Mouse (Mus musculus): ENCODE data around the gene Mst1.

Mst1 gene

GRCm38 (mm10) chr9:108057262-108057562 is 23.0 kb upstream of the Mst1 start:
- no peak for DNase-seq (ENCODE audit: low spot score)

- no peak for DNase-seq (ENCODE audit: low spot score)
These were observed 21.9 kb upstream of the Mst1 start for GRCm38 (mm10) chr9:108058291-108058690.

- no peak for DNase-seq (ENCODE audit: low spot score)
These were observed 18.1 kb upstream of the Mst1 start for GRCm38 (mm10) chr9:108062142-108062541.

GRCm38 (mm10) chr9:108063361-108063760 is 16.9 kb upstream of the Mst1 start:
- DNase-seq (ENCODE audit: low spot score), result no peak

- no peak for DNase-seq (ENCODE audit: low spot score)
These were observed 14.7 kb upstream of the Mst1 start for GRCm38 (mm10) chr9:108065491-108066011.

GRCm38 (mm10) chr9:108067199-108067598 is 13.0 kb upstream of the Mst1 start:
- DNase-seq (ENCODE audit: low spot score), result no peak

- peak; percentile 76 for DNase-seq (ENCODE audit: low spot score)
These were observed 12.3 kb upstream of the Mst1 start for GRCm38 (mm10) chr9:108067900-108068299.

GRCm38 (mm10) chr9:108069007-108069406 is 11.2 kb upstream of the Mst1 start:
- no peak for DNase-seq (ENCODE audit: low spot score)

- no peak for DNase-seq (ENCODE audit: low spot score)
These were observed 10.7 kb upstream of the Mst1 start for GRCm38 (mm10) chr9:108069529-108069928.

GRCm38 (mm10) chr9:108071801-108072200 is 8.4 kb upstream of the Mst1 start:
- DNase-seq (ENCODE audit: low spot score), result no peak

- DNase-seq (ENCODE audit: low spot score), result no peak
These were observed 7.7 kb upstream of the Mst1 start for GRCm38 (mm10) chr9:108072481-108072924.

GRCm38 (mm10) chr9:108073141-108073930 is 6.9 kb upstream of the Mst1 start:
- no peak for DNase-seq (ENCODE audit: low spot score)

GRCm38 (mm10) chr9:108082549-108082948 is 2.3 kb downstream of the Mst1 start:
- DNase-seq (ENCODE audit: low spot score), result no peak

- DNase-seq (ENCODE audit: low spot score), result peak; percentile 57
These were observed 2.8 kb downstream of the Mst1 start, which contains the start of gene Rnf123 for GRCm38 (mm10) chr9:108082988-108083431. Rnf123 (minus strand) TSS chr9:108083346.

- DNase-seq (ENCODE audit: low spot score), result peak; percentile 36
These were observed 3.3 kb downstream of the Mst1 start for GRCm38 (mm10) chr9:108083561-108083960.

- no peak for DNase-seq (ENCODE audit: low spot score)
These were observed 5.0 kb downstream of the Mst1 start for GRCm38 (mm10) chr9:108085261-108085660.

- DNase-seq (ENCODE audit: low spot score), result no peak
These were observed 10.4 kb downstream of the Mst1 start for GRCm38 (mm10) chr9:108090611-108091120.

GRCm38 (mm10) chr9:108093586-108093985 is 13.3 kb downstream of the Mst1 start:
- DNase-seq (ENCODE audit: low spot score), result no peak

GRCm38 (mm10) chr9:108094184-108094941 is 14.1 kb downstream of the Mst1 start, which contains the start of gene Apeh:
Apeh (minus strand) TSS chr9:108094606.
- peak; percentile 98 for DNase-seq (ENCODE audit: low spot score)

GRCm38 (mm10) chr9:108094998-108095411 is 14.8 kb downstream of the Mst1 start:
- DNase-seq (ENCODE audit: low spot score), result peak; percentile 77

- DNase-seq (ENCODE audit: low spot score), result peak; percentile 56
These were observed 15.3 kb downstream of the Mst1 start for GRCm38 (mm10) chr9:108095518-108095917.

- DNase-seq (ENCODE audit: low spot score), result no peak
These were observed 15.9 kb downstream of the Mst1 start for GRCm38 (mm10) chr9:108095949-108096712.

Measured in spleen, adult 12 weeks (tissue).